In the genomic region with DNA sequence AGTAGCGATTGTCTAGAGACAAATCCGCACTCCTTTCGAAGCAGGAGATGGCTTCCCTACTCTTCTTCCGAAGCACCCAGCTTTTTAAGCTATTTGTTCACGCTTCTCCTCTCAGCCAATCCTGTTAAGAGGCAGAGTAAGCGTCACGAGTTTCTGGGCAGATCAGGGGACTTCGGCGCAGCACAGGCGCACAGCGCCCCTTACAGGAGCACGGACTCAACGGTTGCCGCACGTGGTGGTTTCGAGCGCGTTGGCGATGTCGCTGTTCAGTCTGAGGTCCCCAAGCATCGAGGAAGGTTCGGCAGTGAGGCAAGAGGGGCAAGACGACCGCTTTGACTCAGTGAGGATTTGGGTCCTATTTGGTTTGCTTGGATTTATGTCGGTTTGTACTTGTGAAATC, we compare ENCODE assay signal across 8 mouse cellular contexts. TPM values are rescaled to one million over a fixed set of nuclear protein-coding genes. Genes with fewer than 3 reads are reported as not detected.
DNase-seq lines count a peak whose midpoint lies in the region; ATAC-seq and TF ChIP-seq lines count a peak whose summit lies in the region.

A gene (plus strand): TSS at position 219 of the 400 bp plus-strand sequence.

- H3K4me2 ChIP-seq in hindbrain, embryonic 14.5 days (replicated peaks) = peak within 1 kb of the TSS; percentile 41

- H3K9me3 ChIP-seq in hindbrain, embryonic 14.5 days (ENCODE audit: control insufficient read depth, low read length) = no peaks in the 10 kb centered on the region

- CTCF ChIA-PET in Patski (lab: Charles Lee) = interaction anchor here (0.8 to 2.0 kb wide), 9 partner anchors 11 to 57 kb away, joined by 3 to 9 read pairs (median 4); no protein-coding TSS in a partner anchor

- ATAC-seq in Patski = no peak
- peak; percentile 69 for ATAC-seq in hindbrain, embryonic 14.5 days (ENCODE audit: low FRiP score)

- in situ Hi-C loops in Patski (cut with MboI; ENCODE audit: low pct_unique_long_range_greater_than_20kb) = no loop called here

- H3K27me3 ChIP-seq in Patski = peaks cover 3% of the 10 kb centered on the region
- H3K27me3 ChIP-seq in hindbrain, embryonic 14.5 days (ENCODE audit: control insufficient read depth, insufficient read depth, low read length) = no peaks in the 10 kb centered on the region

- no peak within 1 kb of the TSS for H3K27ac ChIP-seq in hindbrain, embryonic 14.5 days

- POLR2A ChIA-PET in Patski (lab: Charles Lee) = no interaction called here

- peaks cover 5% of the 10 kb centered on the region for H3K4me1 ChIP-seq in hindbrain, embryonic 14.5 days (replicated peaks; ENCODE audit: control insufficient read depth, insufficient read depth, low read length)

- no peak within 1 kb of the TSS for H3K4me3 ChIP-seq in hindbrain, embryonic 14.5 days (replicated peaks; ENCODE audit: low read length)

- 8% methylated on average over 25 of the region's 25 CpGs for WGBS in hindbrain, embryonic 14.5 days

- peak; percentile 89 for TF ChIP-seq CTCF in Patski (IDR thresholded peaks at IDR 0.05)

- no peak within 1 kb of the TSS for H3K9ac ChIP-seq in hindbrain, embryonic 14.5 days

- DNase-seq in Patski (ENCODE audit: low read depth, low spot score) = peak; percentile 41
- DNase-seq in cerebellum, postnatal 25 days = peak; percentile 96 to 97
- DNase-seq in frontal cortex, postnatal 25 days (ENCODE audit: low spot score in 2 of 2) = peak; percentile 91 to 95
- DNase-seq in hindbrain, embryonic 14.5 days (ENCODE audit: low spot score) = peak; percentile 100
- peak; percentile 90 to 98 for DNase-seq in layer of hippocampus, postnatal 25 days (ENCODE audit: extremely low spot score in 1 of 2, low spot score in 1 of 2)
- peak; percentile 98 for DNase-seq in lung, postnatal 14 days
- DNase-seq in retina, adult 2 months (ENCODE audit: low read depth, low spot score) = peak; percentile 79
- DNase-seq in thymus, postnatal 25 days = peak; percentile 97

- no peaks in the 10 kb centered on the region for H3K36me3 ChIP-seq in hindbrain, embryonic 14.5 days (replicated peaks; ENCODE audit: control insufficient read depth, insufficient read depth)

RNA-seq across cellular contexts. Expression of the gene that starts here (rescaled TPM):
- polyA plus RNA-seq in Patski (2021) = 0.37 TPM
- polyA plus RNA-seq in hindbrain, embryonic 14.5 days (2014; fragmentation: Nextera tagmentation; extraction: Ambion mirVana) = 0.08 and 0.43 TPM in 2 replicates
- under 1 TPM; 0.19 to 0.22 TPM for total RNA-seq in layer of hippocampus, postnatal 25 days (2021)

Comparison
In these comparisons a context has a peak if more than half of its experiments do, and no peak if none do; other contexts are left out.
1. Peak in DNase-seq in Patski; RNA of the gene not detected or under 1 TPM.
2. Peak in DNase-seq, ATAC-seq and H3K4me2 ChIP-seq in hindbrain, embryonic 14.5 days; RNA of the gene not detected or under 1 TPM.
3. Peak in DNase-seq in layer of hippocampus, postnatal 25 days; RNA of the gene not detected or under 1 TPM.
4. DNase-seq: peak in every context shown above with its lines; median percentile 100 in hindbrain, embryonic 14.5 days; 98 in lung, postnatal 14 days; 97 in thymus, postnatal 25 days; 96 in cerebellum, postnatal 25 days; 94 in layer of hippocampus, postnatal 25 days; 93 in frontal cortex, postnatal 25 days; 79 in retina, adult 2 months; 41 in Patski.